Mouse (Mus musculus) yolk sac, embryonic 10.5 days (tissue): ENCODE results near the gene D930020B18Rik.

ENCODE experiments used
- DNase-seq: peaks from one replicate; pipeline ENCODE4 v3.0.0-alpha.2; 2017; ENCODE audit warnings: low spot score

The D930020B18Rik gene

DNA sequence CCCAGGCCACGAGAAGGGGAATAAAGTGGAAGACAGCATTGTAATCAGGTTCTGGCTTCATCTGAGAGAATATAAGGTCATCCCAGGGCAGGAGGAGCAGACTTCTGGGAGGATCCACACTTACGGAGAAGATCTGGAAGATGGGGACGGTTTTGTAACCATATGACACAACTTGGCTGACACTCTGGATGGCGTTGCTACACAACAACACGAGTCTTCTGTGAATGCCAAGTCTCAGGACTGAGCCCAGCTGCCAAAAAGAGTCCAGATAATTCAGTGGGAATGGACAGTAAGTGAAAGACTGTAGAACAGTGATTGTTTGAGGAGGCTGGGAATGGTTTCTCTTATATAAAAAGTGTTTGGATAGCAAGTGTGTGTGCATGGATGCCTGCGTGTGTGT is 62.2 kb downstream of the D930020B18Rik start:
- no peak for DNase-seq

DNA sequence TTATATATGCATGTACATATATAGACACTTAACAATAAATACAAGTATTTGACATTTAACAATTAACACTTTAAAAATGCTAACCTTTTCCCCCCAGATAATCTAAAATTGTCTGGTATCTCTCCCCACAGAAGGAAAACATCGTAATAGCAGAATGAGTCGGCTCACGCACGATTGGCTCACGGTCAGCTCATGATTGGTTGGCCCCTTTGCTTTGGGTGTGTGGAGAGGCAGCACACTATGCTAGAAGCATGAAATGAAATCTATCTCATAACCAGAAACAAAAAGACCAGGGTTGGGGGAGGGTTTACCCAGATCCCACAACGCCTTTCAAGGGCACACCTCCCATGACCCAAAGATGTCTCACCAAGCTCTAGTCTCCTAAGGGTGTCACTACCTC is 63.5 kb downstream of the D930020B18Rik start:
- no peak for DNase-seq

DNA sequence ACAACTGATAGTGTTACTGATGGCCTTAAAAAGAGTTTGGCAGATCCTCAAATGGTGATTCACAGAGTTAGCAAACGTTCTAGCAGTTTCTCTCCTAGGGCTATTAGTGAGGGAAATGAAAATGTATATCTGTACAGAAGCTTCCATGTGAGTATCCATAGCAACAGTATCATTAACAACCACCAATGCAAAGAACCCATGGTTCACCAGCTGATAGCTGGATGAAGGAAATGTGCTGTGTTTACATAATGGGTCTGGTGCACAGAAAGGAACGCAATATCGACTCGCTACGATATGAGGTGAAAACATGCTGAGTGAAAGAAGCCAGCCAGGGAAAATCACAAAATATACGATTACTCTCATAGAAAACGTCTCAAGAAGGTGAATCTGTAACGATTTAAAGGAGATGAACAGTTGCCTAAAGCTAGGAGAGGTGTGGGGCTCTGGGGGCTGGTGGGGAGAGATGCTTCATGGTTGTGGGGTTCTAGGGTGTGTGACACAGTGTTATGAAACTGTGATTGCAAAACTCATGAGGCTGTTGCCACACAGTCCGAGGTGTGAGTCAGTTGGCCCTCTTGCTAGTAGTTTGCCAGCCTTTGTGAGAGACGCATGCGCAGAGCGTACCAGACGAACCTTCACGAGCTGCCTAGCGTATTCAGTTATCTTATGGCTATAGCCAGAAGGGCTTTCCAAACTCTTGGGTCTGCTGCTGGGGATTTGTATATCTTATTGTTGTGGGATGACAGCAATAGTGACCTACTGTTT is 64.2 kb downstream of the D930020B18Rik start:
- no peak for DNase-seq

DNA sequence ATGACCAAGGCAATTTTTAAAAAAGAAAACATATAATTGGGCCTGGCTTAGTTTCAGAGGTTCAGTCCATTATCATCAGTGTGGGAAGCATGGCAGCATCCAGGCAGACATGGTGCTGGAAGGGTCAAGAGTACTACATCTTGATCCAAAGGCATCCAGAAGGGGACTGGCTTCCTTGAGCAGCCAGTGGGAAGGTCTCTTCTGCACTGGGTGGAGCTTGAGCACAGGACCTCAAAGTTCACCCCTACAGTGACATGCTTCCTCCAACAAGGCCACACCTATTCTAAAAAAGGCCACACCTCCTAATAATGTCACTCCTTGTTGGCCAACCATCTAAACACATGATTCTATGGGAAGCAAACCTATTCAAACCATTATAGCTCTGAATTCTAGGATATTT is 75.5 kb downstream of the D930020B18Rik start:
- DNase-seq: no peak

DNA sequence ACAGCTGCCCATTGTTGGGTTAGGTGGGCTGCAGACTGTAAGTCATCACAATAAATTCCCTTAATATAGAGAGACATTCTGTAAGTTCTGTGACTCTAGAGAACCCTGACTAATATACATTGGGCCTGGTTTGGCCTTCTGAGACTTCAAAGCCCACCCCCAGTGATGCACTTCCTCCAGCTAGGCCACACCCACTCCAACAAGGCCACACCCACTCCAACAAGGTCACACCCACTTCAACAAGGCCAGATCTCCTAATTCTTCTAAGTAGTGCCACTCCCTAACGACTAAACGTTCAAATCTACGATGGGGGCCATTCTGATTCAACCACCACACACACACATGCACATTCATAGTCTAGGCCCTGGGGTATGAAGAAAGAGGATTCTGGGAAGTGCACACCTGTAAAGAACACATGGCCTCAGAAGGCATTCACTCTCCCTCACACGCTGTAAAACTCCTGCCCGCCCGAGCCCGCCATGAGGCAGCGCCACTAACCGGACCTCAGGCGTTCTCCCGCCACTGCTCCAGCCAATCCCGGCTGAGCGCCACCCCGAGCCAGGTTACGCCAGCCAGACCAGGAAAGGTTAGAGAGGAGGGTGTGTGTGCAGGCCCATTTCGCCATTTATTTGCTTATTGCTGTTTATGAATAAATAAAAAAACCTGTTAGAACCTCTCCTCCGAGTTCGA is 77.7 kb downstream of the D930020B18Rik start:
- DNase-seq: no peak

DNA sequence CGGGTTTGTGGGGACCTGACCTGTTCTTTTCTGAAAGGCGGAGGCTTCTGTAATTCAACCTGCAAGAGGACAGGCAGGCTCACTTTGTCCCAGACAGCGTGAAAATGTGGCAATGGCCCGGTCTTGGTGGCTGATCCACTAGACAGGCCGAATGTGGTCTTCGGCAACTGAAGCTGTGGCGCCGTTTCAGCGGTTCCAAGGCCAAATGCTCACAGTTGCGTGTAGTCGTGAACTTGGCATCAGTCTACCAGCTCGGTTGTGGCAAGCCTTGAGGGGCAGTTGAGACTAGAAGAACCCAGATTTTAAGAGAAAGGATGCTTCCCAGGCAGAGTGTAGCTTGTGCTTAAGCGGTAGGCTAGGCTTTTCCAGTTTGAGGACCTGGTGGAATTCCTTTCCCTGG is 79.3 kb downstream of the D930020B18Rik start:
- DNase-seq: no peak

DNA sequence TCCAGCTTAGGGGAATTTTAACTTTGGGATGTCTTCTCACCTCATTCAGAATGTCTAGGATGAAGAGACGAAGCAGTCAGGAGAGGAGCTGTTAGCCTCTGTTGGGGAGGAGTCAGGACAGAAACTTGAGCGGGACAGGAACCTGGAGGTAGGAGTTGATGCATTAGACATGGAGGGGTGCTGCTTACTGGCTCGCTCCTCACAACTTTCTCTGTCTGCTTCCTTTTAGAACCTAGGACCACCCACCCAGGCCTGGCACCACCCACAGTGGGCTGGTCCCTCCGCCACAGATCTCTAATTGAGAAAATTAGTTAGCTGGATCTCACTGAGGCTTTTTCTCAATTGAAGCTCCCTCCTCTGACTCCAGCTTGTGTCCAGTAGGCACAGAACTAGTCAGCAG is 85.1 kb downstream of the D930020B18Rik start:
- no peak for DNase-seq

DNA sequence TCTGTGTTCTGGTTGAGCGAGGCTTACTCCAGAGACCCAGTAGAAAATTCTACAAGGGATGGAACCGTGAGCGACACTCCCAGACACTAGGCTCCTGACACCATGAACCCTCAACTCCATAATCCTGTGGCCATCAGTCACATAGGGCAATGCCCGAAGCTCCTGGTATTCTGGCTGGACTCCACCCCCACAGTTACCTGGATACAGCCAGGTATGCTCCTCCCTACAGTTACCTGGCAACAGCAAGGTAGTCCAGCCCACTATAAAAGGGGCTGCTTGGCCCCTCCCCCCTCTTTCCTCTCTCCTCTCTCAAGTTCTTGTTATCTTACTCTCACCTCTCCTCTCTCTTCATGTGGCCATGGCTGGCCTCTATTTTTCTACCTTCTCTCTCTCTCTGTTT is 85.8 kb downstream of the D930020B18Rik start:
- DNase-seq: no peak

DNA sequence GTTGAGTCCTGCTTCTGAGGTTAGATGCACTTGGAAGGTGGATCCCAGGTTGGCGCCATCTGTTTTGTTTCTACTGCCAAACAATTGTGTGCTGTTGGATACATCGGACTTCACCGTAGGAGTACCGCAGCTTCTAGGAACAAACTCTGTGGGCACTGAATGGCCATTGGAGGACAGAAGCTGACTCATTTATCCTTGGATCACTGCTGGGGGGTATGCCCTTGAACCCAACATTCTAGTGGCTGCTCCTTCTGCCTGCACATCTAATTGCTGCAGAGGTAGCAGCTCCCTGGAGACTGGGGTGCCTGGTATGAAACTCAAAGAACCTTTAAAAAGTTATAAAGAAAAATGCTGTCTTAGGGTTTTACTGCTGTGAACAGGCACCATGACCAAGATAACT is 86.8 kb downstream of the D930020B18Rik start:
- no peak for DNase-seq

DNA sequence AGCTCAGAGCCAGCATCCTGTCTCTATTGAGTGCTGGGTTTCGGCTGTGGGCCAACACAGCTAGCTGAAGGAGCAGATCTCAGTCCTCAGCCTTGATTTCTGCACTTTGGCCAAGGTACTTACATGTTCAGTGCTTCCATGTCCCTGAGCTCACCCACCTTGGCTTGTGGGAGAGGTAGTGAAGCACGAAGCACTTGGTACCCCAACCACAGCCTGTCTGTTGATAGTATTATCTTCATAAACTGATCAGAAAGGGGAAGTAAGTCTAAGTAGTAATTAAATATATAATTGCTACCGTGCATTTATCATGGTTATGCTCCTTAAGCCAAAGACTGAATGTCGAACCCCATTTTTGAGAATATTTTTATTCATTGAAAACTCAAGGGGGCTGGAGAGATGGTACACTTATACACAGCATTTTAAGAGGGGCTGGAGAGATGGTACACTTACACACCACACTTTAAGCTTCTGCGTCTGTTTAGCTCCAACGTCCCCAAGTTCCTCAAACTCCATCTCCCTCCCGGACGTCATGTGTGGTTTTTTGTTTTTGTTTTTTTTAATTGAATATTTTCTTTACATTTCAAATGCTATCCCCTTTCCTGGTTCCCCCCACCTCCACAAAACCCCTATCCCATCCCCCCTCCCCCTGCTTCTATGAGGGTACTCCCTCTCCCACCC is 89.8 kb downstream of the D930020B18Rik start:
- no peak for DNase-seq

DNA sequence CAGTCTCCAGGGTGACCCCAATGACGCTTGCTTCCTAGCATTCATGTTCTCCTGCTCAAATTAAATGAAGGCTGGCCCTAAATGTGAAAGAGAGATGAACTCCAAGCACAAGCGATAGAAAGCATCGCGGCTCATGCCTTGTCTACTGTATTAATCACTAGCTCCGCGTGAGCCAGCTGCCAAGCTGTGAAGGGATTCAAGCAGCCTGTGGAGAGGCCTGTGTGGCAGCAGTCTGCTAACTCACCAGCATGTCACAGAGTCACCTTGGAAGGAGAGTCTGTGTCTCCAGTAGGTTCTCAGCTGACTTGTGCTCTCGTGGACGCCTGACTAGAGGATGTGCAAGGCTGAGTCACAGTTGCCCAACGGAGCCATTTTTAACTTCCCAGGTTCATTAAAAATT is 91.2 kb downstream of the D930020B18Rik start:
- DNase-seq: no peak

DNA sequence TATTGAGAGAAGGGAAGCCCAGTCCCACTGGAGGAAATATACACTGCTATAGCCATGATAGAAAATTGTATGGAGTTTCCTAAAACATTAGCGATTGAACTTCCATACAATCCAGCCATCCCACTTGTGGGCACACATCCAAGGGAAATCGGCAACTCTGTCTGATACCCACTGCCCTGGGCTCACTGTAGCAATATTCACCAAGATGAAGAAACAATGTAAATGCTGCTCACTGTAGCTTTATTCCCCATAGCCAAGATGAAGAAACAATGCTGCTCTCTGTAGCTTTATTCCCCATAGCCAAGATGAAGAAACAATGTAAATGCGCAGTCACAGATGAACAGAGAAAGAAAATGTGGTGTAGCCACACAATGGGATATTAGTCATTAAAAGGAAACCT is 95.9 kb downstream of the D930020B18Rik start:
- no peak for DNase-seq

DNA sequence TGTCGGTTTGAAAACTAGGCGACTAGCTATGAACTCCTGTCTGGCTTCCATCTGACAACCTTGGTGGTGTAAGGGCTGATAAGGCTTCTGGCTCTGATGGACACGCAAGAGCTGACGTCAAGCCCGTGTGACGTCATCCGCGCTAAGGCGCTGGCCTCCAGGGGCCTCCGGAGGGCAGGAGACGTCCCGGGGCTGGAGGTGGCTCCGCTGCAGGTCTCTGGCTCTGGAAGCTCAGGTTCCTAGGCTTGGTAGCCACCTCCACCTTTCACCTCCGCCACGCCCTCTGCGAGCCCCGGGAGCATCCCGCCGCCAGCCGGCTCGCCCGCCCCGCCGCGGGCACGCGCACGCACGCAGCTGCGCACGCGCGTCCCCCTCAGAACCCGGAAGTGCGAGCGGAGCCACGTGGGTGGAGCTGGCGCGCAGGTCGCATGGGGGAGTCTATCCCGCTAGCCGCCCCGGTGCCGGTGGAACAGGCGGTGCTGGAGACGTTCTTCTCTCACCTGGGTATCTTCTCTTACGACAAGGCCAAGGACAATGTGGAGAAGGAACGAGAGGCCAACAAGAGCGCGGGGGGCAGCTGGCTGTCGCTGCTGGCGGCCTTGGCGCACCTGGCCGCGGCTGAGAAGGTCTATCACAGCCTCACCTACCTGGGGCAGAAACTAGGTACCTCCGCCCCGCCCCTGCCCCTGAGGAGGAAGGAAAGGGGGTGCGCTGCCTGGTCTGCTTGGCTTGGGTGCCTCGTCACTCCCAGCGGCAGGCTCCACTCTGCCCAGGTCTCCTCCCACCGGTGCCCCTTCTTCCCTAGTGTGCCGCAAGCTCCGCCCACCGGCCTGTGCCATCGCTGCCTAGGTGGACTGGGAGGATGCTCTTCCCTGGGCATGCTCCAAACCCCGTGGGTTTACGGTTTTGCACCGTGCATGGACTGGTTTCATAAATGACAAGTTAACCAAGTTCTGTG is 98.4 kb downstream of the D930020B18Rik start, which contains the start of gene BC048403:
Gene BC048403 (plus strand): TSS at position 390 of the 958 bp plus-strand sequence.
- DNase-seq: peak; percentile 91

DNA sequence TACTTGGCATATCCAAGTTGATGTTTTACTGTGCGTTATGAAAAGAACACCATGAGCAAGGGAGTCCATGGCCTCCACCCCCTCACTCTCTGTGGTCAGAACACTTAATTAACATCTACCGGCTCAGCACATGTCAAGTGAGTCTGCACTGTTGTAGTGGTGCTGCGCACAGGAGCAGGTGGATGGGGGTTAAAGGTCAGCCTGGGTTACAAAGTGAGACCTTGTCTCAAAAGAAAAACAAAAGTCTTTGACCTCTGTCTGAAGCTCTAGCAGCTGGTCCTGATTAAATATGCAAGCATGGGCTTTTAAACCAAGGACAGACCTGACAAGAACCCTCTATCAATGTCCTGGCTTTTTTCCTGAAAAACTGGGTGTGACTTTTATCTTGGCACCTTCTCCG is 100.9 kb downstream of the D930020B18Rik start:
- peak; percentile 60 for DNase-seq
